Mouse (Mus musculus) c-Kit-negative CD71-positive TER-119-positive erythroid progenitor cells, embryonic 14.5 days (primary cell): ENCODE measurements around the gene Nol12.

Source experiments
- DNase-seq: peaks from one replicate; pipeline ENCODE4 v3.0.0-alpha.2; 2013; ENCODE audit warnings: low read depth, low spot score

The Nol12 gene

GRCm38 (mm10) chr15:78948152-78948725 lies 13.5 kb downstream of the Nol12 start:
- DNase-seq: no peak

DNA sequence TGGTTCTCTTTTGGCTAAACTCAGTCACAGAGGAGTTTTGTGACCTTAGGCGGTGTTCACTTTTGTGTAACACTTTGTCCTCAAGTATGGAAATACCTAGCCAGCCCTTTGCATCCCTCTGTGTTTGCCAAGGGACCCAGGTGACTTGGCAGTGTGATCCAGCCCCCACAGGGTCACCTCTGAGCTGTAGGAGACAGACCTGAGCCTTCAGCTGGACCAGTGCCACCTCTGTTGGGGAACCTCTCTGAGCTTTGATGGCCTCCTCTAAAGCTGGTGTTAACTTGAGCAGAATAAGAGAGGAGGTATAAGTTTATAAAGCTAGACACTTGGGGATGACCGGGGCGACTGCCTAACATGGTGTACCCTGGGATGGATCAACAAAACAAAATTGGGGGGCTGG lies 14.2 kb downstream of the Nol12 start:
- DNase-seq: no peak

DNA sequence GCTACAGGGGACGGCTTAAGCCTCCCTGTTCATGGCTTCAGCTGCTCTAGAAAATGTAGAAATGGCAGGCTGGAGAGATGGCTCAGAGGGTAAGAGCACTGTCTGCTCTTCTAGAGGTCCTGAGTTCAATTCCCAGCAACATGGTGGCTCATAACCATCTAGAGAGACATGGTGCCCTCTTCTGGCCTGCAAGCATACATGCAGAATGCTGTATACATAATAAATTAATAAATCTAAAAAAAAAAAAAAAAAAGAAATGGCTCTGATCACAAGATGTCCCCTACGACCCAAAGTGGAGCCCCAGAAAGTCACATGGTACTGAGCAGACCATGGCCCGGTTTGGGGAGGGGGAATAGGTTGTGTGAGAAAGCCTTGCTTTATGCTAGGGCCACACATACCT lies 20.9 kb downstream of the Nol12 start:
- DNase-seq: no peak

DNA sequence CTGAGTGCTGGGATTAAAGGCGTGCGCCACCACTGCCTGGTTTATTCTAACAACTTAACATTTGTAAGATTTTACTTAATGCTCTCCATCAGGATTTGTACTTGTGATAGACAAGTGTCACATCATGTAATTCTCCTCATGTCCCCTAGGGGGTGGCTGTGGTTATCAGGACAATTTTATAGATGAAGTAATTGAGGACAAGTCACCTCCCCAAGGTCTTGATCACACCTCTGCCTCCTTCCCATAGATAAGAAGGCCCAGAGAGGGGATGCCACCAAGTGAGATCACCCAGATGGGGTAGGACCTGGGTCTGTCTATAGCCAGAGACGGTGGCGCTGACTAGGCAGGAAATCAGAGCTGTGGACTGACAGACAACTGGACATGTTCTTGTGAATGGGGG lies 21.6 kb downstream of the Nol12 start:
- no peak for DNase-seq

DNA sequence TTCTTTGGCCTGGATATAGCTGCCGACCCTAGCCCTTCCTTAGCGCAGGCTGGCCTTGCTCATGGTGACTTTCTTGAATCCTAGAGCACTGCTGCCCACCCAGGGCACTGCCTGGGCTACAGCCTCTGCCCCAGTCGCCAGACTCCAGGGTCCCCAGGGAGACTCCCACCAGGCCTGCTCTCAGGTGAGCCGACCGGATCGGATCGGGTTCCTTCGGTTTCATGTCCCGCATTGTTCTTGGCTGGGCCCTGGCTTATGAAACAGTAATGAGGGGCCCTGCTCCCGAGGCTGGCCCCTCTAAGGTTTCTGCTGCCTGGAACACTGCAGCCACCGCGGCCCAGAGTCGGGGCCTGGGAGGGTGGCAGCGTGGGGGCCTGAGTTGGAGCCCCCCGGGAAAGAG lies 22.3 kb downstream of the Nol12 start:
- no peak for DNase-seq

DNA sequence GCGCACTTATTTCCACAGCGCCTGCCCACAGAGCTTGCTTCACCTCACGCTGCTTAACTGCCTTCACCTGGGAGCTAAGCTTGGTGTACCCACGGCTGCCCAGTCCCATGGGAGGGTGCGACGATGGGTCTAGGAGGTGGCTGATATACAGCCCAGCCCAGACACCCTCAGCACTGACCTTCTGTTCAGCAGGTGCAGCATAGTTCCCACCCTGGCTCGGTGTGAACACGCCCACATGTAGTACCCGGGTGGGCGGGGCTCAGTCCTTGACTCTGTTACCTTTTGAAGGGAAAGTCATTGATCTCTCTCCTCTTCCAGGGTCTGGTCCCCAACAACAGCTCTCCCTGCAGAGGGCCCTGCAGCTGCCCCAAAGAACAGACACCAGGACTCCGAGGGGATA lies 24.8 kb downstream of the Nol12 start:
- no peak for DNase-seq

DNA sequence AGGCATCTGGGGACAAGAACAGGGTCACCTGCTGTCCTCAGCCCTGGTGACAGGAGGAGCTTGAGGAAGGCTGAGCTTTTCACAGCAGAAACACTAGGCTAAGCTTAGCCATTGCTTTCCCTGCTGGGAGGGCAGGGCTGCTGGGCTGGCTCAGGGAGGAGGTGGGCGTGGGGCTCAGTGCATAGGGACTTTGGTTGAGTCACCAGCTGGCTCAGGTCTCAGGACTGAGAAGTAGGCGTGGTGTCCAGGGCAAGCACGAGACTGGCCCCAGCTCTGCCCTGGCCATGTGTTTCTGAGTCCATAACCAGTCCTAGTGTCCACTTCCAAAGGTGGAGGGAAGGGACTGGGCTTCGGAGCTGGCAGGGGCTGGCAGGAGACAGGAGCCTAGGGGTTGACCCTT lies 25.4 kb downstream of the Nol12 start:
- no peak for DNase-seq

DNA sequence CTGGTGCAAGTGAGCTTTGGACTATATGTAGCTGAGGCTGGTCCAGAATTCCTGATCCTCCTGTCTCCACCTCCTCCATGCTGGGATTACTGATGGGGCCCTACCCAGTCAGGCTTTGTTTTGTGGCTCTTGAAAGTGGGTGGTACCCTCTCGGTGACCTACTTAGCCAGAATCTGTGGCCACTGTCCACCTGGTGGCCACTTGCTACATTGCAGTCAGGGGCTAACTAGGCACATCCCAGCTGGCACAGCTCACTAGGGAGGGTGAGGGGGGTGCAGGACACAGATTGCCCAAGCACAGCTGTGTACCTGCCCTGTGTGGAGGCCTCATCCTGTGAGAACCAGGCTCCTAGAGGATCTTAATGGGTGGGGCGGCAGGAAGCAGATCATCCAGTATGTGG lies 28.2 kb downstream of the Nol12 start:
- no peak for DNase-seq

DNA sequence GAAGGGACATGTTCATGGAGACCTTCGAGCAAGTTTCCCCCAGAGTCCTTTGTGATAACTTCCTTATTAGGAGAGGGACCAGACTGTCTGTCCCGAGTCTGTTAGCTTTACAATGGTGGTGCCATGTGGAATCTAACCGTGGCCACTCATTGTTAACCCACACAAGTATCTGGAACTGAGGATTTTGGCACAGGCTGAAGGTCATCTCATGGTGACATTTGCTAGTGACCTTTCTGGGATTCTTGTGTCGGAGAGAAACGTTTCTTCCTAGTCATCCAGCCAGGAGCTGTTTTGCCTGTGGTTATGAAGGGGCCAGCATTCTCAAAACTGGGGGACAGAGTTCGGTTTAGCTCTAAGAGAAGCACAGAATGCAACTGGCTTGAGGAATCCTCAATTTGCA lies 36.9 kb downstream of the Nol12 start:
- no peak for DNase-seq

- DNase-seq: no peak
Measured at GRCm38 (mm10) chr15:78973950-78974349, 39.2 kb downstream of the Nol12 start.

DNA sequence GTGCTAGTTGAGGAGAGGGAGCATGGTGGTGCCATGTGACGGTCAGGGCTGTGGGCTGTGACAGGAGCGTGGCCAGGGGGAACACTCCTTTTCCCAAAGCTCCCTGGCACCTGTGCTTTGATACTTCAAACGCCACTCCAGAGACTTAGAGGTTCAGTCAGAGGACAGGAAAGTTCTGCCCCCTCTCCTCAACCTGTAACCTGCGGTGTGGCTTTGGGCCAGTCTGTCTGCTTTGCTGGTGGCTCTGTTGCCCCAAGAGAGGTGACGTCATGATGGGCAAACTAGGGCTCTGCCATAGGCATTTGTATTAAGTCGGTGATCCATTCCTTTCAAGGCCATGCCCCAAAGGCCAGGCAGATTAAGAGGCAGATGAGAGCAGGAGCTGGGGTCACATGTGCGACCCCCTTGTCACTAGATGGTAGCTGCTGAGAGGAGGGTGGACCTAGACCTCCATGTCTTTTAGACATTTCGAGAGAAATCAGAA lies 43.0 kb downstream of the Nol12 start:
- DNase-seq: no peak

DNA sequence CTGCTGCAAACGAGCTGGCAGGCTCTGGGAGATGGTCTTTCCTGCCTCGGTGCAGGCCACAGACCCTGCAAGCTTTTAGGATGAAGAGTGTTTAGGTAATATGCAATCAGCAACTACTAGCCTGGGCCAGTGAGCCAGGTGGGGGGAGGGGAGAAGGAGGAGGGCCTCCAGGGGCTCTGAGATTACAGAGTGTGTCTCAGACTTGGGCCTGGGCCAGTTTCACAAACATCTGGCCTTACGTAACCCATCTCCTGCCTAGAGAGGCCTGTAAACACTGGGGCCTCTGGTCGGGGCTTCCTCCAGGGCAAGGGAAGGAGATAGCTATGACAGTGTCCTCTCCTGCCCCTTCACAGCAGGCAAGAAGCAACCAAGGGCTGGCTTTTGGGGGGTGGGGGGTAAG lies 44.1 kb downstream of the Nol12 start:
- DNase-seq: no peak

DNA sequence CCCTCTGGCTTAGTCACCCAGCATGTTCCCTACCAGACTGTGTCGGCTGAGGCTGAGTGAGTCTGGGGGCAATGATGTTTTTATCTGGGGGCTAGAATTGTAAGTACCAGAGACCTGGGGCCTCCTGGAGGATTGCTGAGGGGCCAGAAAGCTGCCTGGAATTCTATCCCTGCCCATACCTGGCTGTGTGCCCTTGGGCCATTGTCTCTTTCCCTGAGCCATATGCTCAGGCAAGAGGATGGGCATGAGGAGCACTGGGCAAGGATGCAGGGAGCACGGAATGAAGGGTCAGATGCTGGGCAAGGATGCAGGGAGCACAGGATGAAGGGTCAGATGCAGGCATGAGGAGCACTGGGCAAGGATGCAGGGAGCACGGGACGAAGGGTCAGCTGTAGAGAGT lies 45.4 kb downstream of the Nol12 start:
- DNase-seq: no peak

DNA sequence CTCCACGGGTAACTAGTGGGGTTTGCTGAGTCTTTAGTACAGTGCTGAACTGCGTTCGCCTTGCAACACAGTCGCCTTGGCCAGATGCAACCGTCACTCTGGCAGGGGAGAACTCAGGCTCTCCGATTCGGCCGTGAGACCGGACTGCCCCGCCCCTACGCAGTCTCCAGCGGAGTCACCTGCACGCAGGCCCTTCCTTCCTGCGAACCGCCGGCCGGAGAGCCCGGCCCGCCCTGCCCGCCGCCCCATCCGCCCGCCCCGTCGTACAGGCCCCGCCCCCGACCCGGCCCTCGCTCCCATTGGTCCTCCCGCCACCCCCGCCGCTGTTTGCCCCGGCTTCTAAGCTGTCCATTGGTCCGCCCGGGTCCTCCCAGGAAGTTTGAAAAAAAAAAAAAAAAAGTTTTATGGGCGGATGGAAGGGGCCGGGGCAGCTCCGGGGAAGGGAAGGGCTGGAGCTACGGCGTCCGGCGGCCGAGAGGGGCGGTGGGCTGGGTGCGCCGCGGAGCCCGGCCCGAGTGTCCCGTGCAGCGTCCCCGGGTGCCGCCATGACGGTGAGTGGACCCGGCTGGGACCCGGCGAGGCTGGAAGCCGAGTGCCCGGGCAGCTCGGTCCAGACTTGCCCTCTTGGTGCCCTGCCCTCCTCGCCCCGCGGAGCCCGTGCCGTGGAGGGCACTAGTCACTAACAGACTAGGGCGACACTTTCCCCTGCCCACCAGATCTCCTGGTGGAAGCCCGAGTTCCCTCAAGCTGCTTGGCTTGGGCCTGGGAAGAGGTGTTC lies 48.1 kb downstream of the Nol12 start:
- DNase-seq: peak; percentile 82

- DNase-seq: peak; percentile 58
Measured at GRCm38 (mm10) chr15:78983436-78984285, 48.9 kb downstream of the Nol12 start.

- no peak for DNase-seq
Measured at GRCm38 (mm10) chr15:78984286-78984778, 49.6 kb downstream of the Nol12 start.

DNA sequence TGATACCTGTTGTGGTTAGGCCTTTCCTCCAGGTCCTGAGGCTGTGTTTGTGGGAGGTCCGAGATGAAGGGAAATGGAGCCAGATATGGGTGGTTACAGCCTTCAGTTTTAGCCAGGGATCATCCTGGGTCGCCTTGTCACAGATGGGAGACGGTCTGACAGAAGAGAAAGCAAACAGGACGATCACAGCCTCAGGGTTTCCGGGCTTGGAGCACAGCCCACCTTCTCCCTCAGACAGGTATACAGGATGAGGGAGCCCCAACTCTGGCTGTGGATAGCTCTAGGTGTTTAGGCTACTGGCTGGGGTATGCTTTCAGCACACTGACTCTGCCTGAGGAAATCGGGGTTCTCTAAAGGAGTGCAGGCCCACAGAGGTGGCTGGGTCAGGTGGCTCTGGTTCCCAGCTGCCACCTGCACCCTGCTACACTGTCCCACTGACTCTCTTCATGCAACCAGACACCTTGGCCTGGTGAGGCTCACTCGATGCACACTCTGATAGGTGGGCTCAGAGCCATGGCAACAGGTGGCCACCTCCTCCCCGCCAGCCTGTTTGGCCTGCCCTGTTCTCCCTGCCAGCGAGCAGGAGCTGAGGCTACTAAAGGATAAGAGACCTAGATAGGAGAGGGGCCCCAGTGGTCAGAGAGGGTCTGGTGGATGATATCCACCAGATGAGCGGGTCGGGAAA lies 51.9 kb downstream of the Nol12 start:
- DNase-seq: no peak

DNA sequence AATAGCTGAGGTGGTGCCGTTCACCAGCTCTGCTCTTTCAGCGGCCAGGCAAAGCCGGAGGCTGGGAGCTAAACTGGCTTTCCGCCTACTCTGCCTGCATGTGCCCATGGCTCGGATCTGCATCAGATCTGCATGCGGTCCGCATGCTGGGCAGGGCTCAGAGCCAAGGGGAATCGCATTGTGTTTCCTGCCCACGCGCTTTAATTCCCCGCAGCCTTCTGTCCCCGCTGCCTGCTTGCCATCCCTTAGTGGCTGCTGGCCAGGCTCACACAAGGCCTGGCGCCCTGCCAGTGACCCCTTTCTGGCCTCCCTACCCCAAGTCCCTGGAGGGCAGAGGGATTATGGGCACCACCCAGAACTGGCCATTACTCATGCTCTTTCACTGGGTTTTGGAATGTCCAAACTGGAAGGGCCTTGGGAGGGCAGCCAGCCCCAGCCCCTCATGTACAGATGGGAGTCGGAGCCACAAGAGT lies 53.8 kb downstream of the Nol12 start:
- no peak for DNase-seq

GRCm38 (mm10) chr15:78989152-78990092 lies 54.7 kb downstream of the Nol12 start:
- DNase-seq: no peak

GRCm38 (mm10) chr15:78990093-78990463 lies 55.3 kb downstream of the Nol12 start:
- DNase-seq: no peak
